Mouse (Mus musculus): ENCODE results near the gene Olfr159. TPM values are rescaled to one million over a fixed set of nuclear protein-coding genes. Genes with fewer than 3 reads are reported as not detected.

Gene Olfr159
- total RNA-seq, 1 experiment: not detected

- no peak for DNase-seq (ENCODE audit: low read depth, low spot score)
- Histone ChIP-seq H3K9ac (ENCODE audit: insufficient read depth, low read depth, low read length, poor library complexity, severe bottlenecking) (no peak overlapping the region; the same call in 1 of the 2 replicates), H3K36me3 (ENCODE audit: control insufficient read depth, insufficient read depth, low read length, poor library complexity, severe bottlenecking) (no peaks in the 10 kb centered on the region), H3K9me3 (ENCODE audit: control insufficient read depth, insufficient read depth, low read depth, low read length) (no peaks in the 10 kb centered on the region), H3K4me3 (ENCODE audit: insufficient read depth in 1 of 2, low read depth in 1 of 2, low read length in 2 of 2, poor library complexity in 1 of 2, severe bottlenecking in 1 of 2) (peak overlapping the region in 1 of 2 experiments; percentile 21; a peak in 1 of 4 replicates), H3K4me1 (ENCODE audit: control insufficient read depth in 2 of 2, insufficient read depth in 2 of 2, low read length in 2 of 2, poor library complexity in 1 of 2) (no peaks in the 10 kb centered on the region; a peak in 1 of 4 replicates), H3K27ac (ENCODE audit: insufficient read depth, low read depth, low read length, poor library complexity, severe bottlenecking) (peak overlapping the region; percentile 29; the same call in 1 of the 2 replicates)
- TF ChIP-seq MAFK (IDR thresholded peaks at IDR 0.05; ENCODE audit: insufficient read depth, low read depth, low read length): no peak
- no peak for TF ChIP-seq HCFC1 (IDR thresholded peaks at IDR 0.05; ENCODE audit: borderline replicate concordance, insufficient read depth, low read length)
- no peak for TF ChIP-seq ZC3H11A (IDR thresholded peaks at IDR 0.05; ENCODE audit: borderline replicate concordance, low read depth, low read length)
- TF ChIP-seq ZNF384 (IDR thresholded peaks at IDR 0.05; ENCODE audit: low read depth, low read length): no peak
- no peak for TF ChIP-seq CHD2 (IDR thresholded peaks at IDR 0.05; ENCODE audit: low read depth, low read length)
- in situ Hi-C loops (cut with MboI; ENCODE audit: low sequenced_read_pairs in 2 of 2, unreplicated experiment in 2 of 2): no loop called here
Observed at GRCm38 (mm10) chr4:43720491-43721228, 50.1 kb downstream of the Olfr159 start.

Other genes starting within 250 kb of the Olfr159 start
- 76.7 and 143 TPM in 2 replicates for gene Tpm2, start 247.2 kb downstream of the Olfr159 start, total RNA-seq (2012; rRNA removed)
- 51.0 and 55.2 TPM in 2 replicates for gene Creb3, start 208.7 kb downstream of the Olfr159 start, total RNA-seq (2012; rRNA removed)
- gene Tln1, start 208.3 kb downstream of the Olfr159 start, total RNA-seq (2012; rRNA removed): 78.1 and 105 TPM in 2 replicates
- 27.1 and 37.6 TPM in 2 replicates for gene Rgp1, start 192.3 kb downstream of the Olfr159 start, total RNA-seq (2012; rRNA removed)
- 8.9 and 10.8 TPM in 2 replicates for gene Gba2, start 192.1 kb downstream of the Olfr159 start, total RNA-seq (2012; rRNA removed)
- 0.48 and 0.49 TPM in 2 replicates for gene Msmp, start 186.5 kb downstream of the Olfr159 start, total RNA-seq (2012; rRNA removed)
- 2.4 and 7.1 TPM in 2 replicates for gene Npr2, start 139.1 kb downstream of the Olfr159 start, total RNA-seq (2012; rRNA removed)
- 0.27 and 0.58 TPM in 2 replicates for gene Spag8, start 117.4 kb downstream of the Olfr159 start, total RNA-seq (2012; rRNA removed)
- gene Hint2, start 114.5 kb downstream of the Olfr159 start, total RNA-seq (2012; rRNA removed): 46.0 and 72.9 TPM in 2 replicates
- 1.4 and 1.9 TPM in 2 replicates for gene Tmem8b, start 102.0 kb downstream of the Olfr159 start, total RNA-seq (2012; rRNA removed)
- gene Fam221b, start 101.9 kb downstream of the Olfr159 start, total RNA-seq (2012; rRNA removed): 9.3 and 13.3 TPM in 2 replicates
- not detected in 2 replicates for gene Olfr70, start 70.2 kb downstream of the Olfr159 start, total RNA-seq (2012; rRNA removed)
- gene Olfr71, start 60.8 kb downstream of the Olfr159 start, total RNA-seq (2012; rRNA removed): not detected in 2 replicates
- gene Hrct1, start 43.8 kb downstream of the Olfr159 start, total RNA-seq (2012; rRNA removed): 0.26 and 0.36 TPM in 2 replicates
- gene Spaar, start 41.0 kb downstream of the Olfr159 start, total RNA-seq (2012; rRNA removed): 0.62 and 3.2 TPM in 2 replicates
- gene Olfr156, start 52.9 kb upstream of the Olfr159 start, total RNA-seq (2012; rRNA removed): not detected in 2 replicates
- 0.09 TPM in 1 of 2 replicates, not detected in the other for gene Olfr157, start 69.2 kb upstream of the Olfr159 start, total RNA-seq (2012; rRNA removed)
- not detected in 2 replicates for gene Olfr155, start 80.6 kb upstream of the Olfr159 start, total RNA-seq (2012; rRNA removed)
- 4.0 and 6.3 TPM in 2 replicates for gene Reck, start 104.5 kb upstream of the Olfr159 start, total RNA-seq (2012; rRNA removed)
- gene Glipr2, start 186.4 kb upstream of the Olfr159 start, total RNA-seq (2012; rRNA removed): 52.3 and 93.2 TPM in 2 replicates
- 0.80 and 1.1 TPM in 2 replicates for gene Ccin, start 212.5 kb upstream of the Olfr159 start, total RNA-seq (2012; rRNA removed)
- 261 and 373 TPM in 2 replicates for gene Clta, start 233.4 kb upstream of the Olfr159 start, total RNA-seq (2012; rRNA removed)

Measured in ES-E14 (cell line).